Mouse (Mus musculus) adrenal gland, postnatal 25 days (tissue): ENCODE results near the gene Mob2. TPM values are rescaled to one million over a fixed set of nuclear protein-coding genes. Genes with fewer than 3 reads are reported as not detected.
A peak's percentile ranks its signal among the peaks of the same experiment; 100 is the strongest.

Experiments
- DNase-seq: peaks from one replicate; pipeline ENCODE4 v3.0.0; 2021; ENCODE audit warnings: mixed read lengths
- microRNA-seq, 2 experiments: library from miRNA; unstranded; fragments of <30 nt; microRNA quantifications; one replicate each; pipeline ENCODE4 v1.2.0; 2021
- total RNA-seq: library from RNA; stranded (reverse); gene quantifications from 2 replicates; pipeline ENCODE4 v1.2.3, GENCODE M21; 2021

Mob2 gene
- total RNA-seq, 1 experiment from 2014 or later, result 56.9 TPM

GRCm38 (mm10) chr7:142025196-142025595 lies 35.7 kb downstream of the Mob2 start:
- DNase-seq, result no peak

- DNase-seq, result no peak
Measured at GRCm38 (mm10) chr7:142020827-142021226, 40.0 kb downstream of the Mob2 start.

- no peak for DNase-seq
Measured at GRCm38 (mm10) chr7:142019699-142020098, 41.2 kb downstream of the Mob2 start.

- DNase-seq, result peak; percentile 54
Measured at GRCm38 (mm10) chr7:142016562-142016961, 44.3 kb downstream of the Mob2 start.

- DNase-seq, result no peak
Measured at GRCm38 (mm10) chr7:142001597-142002340, 59.1 kb downstream of the Mob2 start.

- DNase-seq, result no peak
Measured at GRCm38 (mm10) chr7:142000661-142001060, 60.2 kb downstream of the Mob2 start.

- DNase-seq, result no peak
Measured at GRCm38 (mm10) chr7:141994121-141994520, 66.7 kb downstream of the Mob2 start.

GRCm38 (mm10) chr7:141991183-141991582 lies 69.7 kb downstream of the Mob2 start:
- no peak for DNase-seq

GRCm38 (mm10) chr7:141988314-141988806 lies 72.5 kb downstream of the Mob2 start:
- DNase-seq, result no peak

GRCm38 (mm10) chr7:141981237-141981636 lies 79.6 kb downstream of the Mob2 start:
- DNase-seq, result no peak

GRCm38 (mm10) chr7:141979247-141979646 lies 81.6 kb downstream of the Mob2 start:
- DNase-seq, result no peak

GRCm38 (mm10) chr7:141978003-141978402 lies 82.9 kb downstream of the Mob2 start:
- no peak for DNase-seq

- DNase-seq, result peak; percentile 40
Measured at GRCm38 (mm10) chr7:141972831-141973619, 87.8 kb downstream of the Mob2 start.

GRCm38 (mm10) chr7:141966281-141966680 lies 94.6 kb downstream of the Mob2 start:
- DNase-seq, result no peak

- no peak for DNase-seq
Measured at GRCm38 (mm10) chr7:141962521-141962920, 98.3 kb downstream of the Mob2 start.

- no peak for DNase-seq
Measured at GRCm38 (mm10) chr7:141961491-141961890, 99.4 kb downstream of the Mob2 start.

- DNase-seq, result no peak
Measured at GRCm38 (mm10) chr7:141960926-141961325, 99.9 kb downstream of the Mob2 start.

- DNase-seq, result peak; percentile 12
Measured at GRCm38 (mm10) chr7:141959133-141959532, 101.7 kb downstream of the Mob2 start.

Small RNAs within 50 kb of the gene (microRNA-seq; reads per million reads assigned to microRNA genes)
- gene Mir3104, result 0 reads per million in 2 experiments

Other genes starting within 250 kb of the Mob2 start
- gene Muc5b, start 222.0 kb downstream of the Mob2 start, total RNA-seq, result not detected in 2 replicates
- 50.6 and 53.8 TPM in 2 replicates for gene Tollip, start 142.6 kb downstream of the Mob2 start, total RNA-seq
- gene Brsk2, start 111.3 kb downstream of the Mob2 start, total RNA-seq, result 1.1 and 1.7 TPM in 2 replicates
- gene Dusp8, start 34.8 kb upstream of the Mob2 start, total RNA-seq, result 3.9 and 4.7 TPM in 2 replicates
- not detected in 2 replicates for gene Gm45618, start 59.7 kb upstream of the Mob2 start, total RNA-seq
- gene Gm39115, start 75.0 kb upstream of the Mob2 start, total RNA-seq, result not detected in 2 replicates
- gene Gm45337, start 83.5 kb upstream of the Mob2 start, total RNA-seq, result not detected in 2 replicates
- not detected in 2 replicates for gene Gm29735, start 96.0 kb upstream of the Mob2 start, total RNA-seq
- gene Gm4553, start 104.7 kb upstream of the Mob2 start, total RNA-seq, result not detected in 2 replicates
- gene Krtap5-2, start 114.9 kb upstream of the Mob2 start, total RNA-seq, result not detected in 2 replicates
- not detected in 2 replicates for gene Gm10153, start 129.3 kb upstream of the Mob2 start, total RNA-seq
- not detected in 2 replicates for gene Krtap5-3, start 140.3 kb upstream of the Mob2 start, total RNA-seq
- gene Gm7579, start 150.8 kb upstream of the Mob2 start, total RNA-seq, result not detected in 2 replicates
- gene Krtap5-5, start 168.9 kb upstream of the Mob2 start, total RNA-seq, result not detected in 2 replicates
- not detected in 2 replicates for gene Gm40460, start 180.0 kb upstream of the Mob2 start, total RNA-seq
- not detected in 2 replicates for gene Gm2431, start 197.3 kb upstream of the Mob2 start, total RNA-seq
- gene Gm4559, start 213.3 kb upstream of the Mob2 start, total RNA-seq, result not detected in 2 replicates
- gene Krtap5-1, start 236.1 kb upstream of the Mob2 start, total RNA-seq, result not detected in 2 replicates
- gene Krtap5-4, start 242.5 kb upstream of the Mob2 start, total RNA-seq, result not detected in 2 replicates